ENCODE assay signal across 12 mouse cellular contexts in genomic region chr5:90224730-90225129, GRCm38 (mm10). TPM values are rescaled to one million over a fixed set of nuclear protein-coding genes. Genes with fewer than 3 reads are reported as not detected.
A peak's percentile ranks its signal among the peaks of the same experiment; 100 is the strongest.
DNase-seq lines count a peak whose midpoint lies in the region; ATAC-seq lines count a peak whose summit lies in the region.
"Had no signal": no experiment of that assay in that cellular context is flagged by ENCODE, and none has a peak within 500 bp of the region (broad histone marks: within the 10 kb centered on the region; RNA-seq: fewer than 3 reads in every experiment).

No protein-coding gene starts in this region.

- no peaks in the 10 kb centered on the region for H3K27me3 ChIP-seq in megakaryocyte, embryonic 14.5 days (replicated peaks)
- H3K27me3 ChIP-seq in embryonic facial prominence, embryonic 14.5 days (replicated peaks; ENCODE audit: control insufficient read depth, insufficient read depth, low read length) = no peaks in the 10 kb centered on the region

- no peak for ATAC-seq in megakaryocyte, adult 5-6 weeks (ENCODE audit: poor library complexity, severe bottlenecking)
- ATAC-seq in embryonic facial prominence, embryonic 14.5 days (ENCODE audit: low read depth) = no peak
- ATAC-seq in megakaryocyte progenitor cell, adult 5-6 weeks (replicated peaks; ENCODE audit: poor library complexity) = no peak

- no peak overlapping the region for H3K4me2 ChIP-seq in embryonic facial prominence, embryonic 14.5 days (ENCODE audit: low read depth, low read length)

- H3K79me2 ChIP-seq in macrophage (ENCODE audit: inconsistent target) = peaks cover 18% of the 10 kb centered on the region

- H3K36me3 ChIP-seq in megakaryocyte, embryonic 14.5 days (replicated peaks; ENCODE audit: low read length) = peaks cover 68% of the 10 kb centered on the region
- peaks cover 51% of the 10 kb centered on the region for H3K36me3 ChIP-seq in embryonic facial prominence, embryonic 14.5 days (ENCODE audit: control insufficient read depth, insufficient read depth, low read length)
- H3K36me3 ChIP-seq in macrophage (ENCODE audit: inconsistent target) = peaks cover 31% of the 10 kb centered on the region

- peak; percentile 52 for DNase-seq in heart, adult 11 months
- DNase-seq in heart, adult 9 months (ENCODE audit: low spot score in 2 of 2) = no peak
- no peak for DNase-seq in embryonic facial prominence, embryonic 14.5 days (ENCODE audit: low spot score)
- no peak for DNase-seq in gastrocnemius, postnatal 10 days
- DNase-seq: forebrain, postnatal 0 days; kidney, postnatal 4 days; lung, postnatal 4 days; thymus, postnatal 4 days had no signal

- no peak overlapping the region for H3K9ac ChIP-seq in embryonic facial prominence, embryonic 14.5 days (ENCODE audit: low read depth, low read length)

- peaks cover 32% of the 10 kb centered on the region for H3K4me1 ChIP-seq in megakaryocyte, embryonic 14.5 days
- peaks cover 8% of the 10 kb centered on the region for H3K4me1 ChIP-seq in embryonic facial prominence, embryonic 14.5 days (ENCODE audit: control insufficient read depth, insufficient read depth, low read length)

- 82% methylated on average over 5 of the region's 5 CpGs for WGBS in embryonic facial prominence, embryonic 14.5 days
- 92% methylated on average over 5 of the region's 5 CpGs for WGBS in macrophage (ENCODE audit: missing documents)

- H3K27ac ChIP-seq in embryonic facial prominence, embryonic 14.5 days (replicated peaks; ENCODE audit: low read depth, low read length) = no peak overlapping the region
- peak overlapping the region; percentile 71 for H3K27ac ChIP-seq in macrophage

- peak overlapping the region; percentile 77 for H3K4me3 ChIP-seq in megakaryocyte, embryonic 14.5 days (replicated peaks)
- peak overlapping the region; percentile 74; the same call in 1 of the 2 replicates for H3K4me3 ChIP-seq in embryonic facial prominence, embryonic 14.5 days (ENCODE audit: low read depth, low read length)
- H3K4me3 ChIP-seq in macrophage (ENCODE audit: inconsistent target) = peak overlapping the region; percentile 36

- H3K9me3 ChIP-seq in megakaryocyte, embryonic 14.5 days = no peaks in the 10 kb centered on the region
- no peaks in the 10 kb centered on the region for H3K9me3 ChIP-seq in embryonic facial prominence, embryonic 14.5 days (ENCODE audit: control insufficient read depth, low read length)

RNA-seq across cellular contexts. Expression of gene Cox18, which starts 0.9 kb away (rescaled TPM):
- polyA plus RNA-seq in megakaryocyte, embryonic 14.5 days (2012; ENCODE audit: insufficient read depth, low replicate concordance) = 39.0 and 100 TPM in 2 replicates
- total RNA-seq in megakaryocyte, adult 5-6 weeks (2015) = 13.4 and 19.3 TPM in 2 replicates
- 4.1 and 7.2 TPM in 2 replicates for total RNA-seq in megakaryocyte, adult 5-6 weeks (2017)
- 30.8 and 35.5 TPM in 2 replicates for polyA plus RNA-seq in embryonic facial prominence, embryonic 14.5 days (2014; fragmentation: Nextera tagmentation; extraction: Ambion mirVana)
- 10 to 100 TPM in 21 of 26 experiments, 1 to 10 TPM in 5; 6.1 to 47.4 (median 16.8) TPM for total RNA-seq in macrophage (2018; cell fraction: chromatin; rRNA removed)
- total RNA-seq in macrophage (2018; cell fraction: cytosol; rRNA removed) = 10 to 100 TPM in 13 of 26 experiments, 1 to 10 TPM in 13; 3.2 to 19.9 (median 10.2) TPM
- 10 to 100 TPM in 22 of 26 experiments, 1 to 10 TPM in 4; 5.2 to 52.2 (median 16.1) TPM for total RNA-seq in macrophage (2018; cell fraction: nucleus; rRNA removed)
- polyA plus RNA-seq in macrophage (2018) = 4.0 to 15.1 TPM (median 7.0 TPM) in 3 replicates
- total RNA-seq in gastrocnemius, postnatal 10 days (2021) = 10 to 100 TPM in 1 of 2 experiments, 1 to 10 TPM in 1; 9.8 to 11.6 TPM
- 43.3 and 45.0 TPM in 2 replicates for total RNA-seq in megakaryocyte progenitor cell, adult 5-6 weeks (2015)
- total RNA-seq in megakaryocyte progenitor cell, adult 5-6 weeks (2017) = 11.2 and 14.5 TPM in 2 replicates
